Mouse (Mus musculus) kidney, embryonic 15.5 days (tissue): Measurements from ENCODE around the gene Col13a1. TPM values are rescaled to one million over a fixed set of nuclear protein-coding genes. Genes with fewer than 3 reads are reported as not detected.

Source experiments
- polyA plus RNA-seq: library from polyadenylated mRNA; unstranded; fragments of >200 nt; fragmentation: Nextera tagmentation; extraction: Ambion mirVana; gene quantifications from 2 replicates; pipeline ENCODE4 v1.2.1, GENCODE M21; 2015

Col13a1 gene
- polyA plus RNA-seq, 1 experiment from 2014 or later = 6.8 TPM

Other genes starting within 250 kb of the Col13a1 start
- gene H2afy2, start 195.0 kb downstream of the Col13a1 start, polyA plus RNA-seq = 155 and 156 TPM in 2 replicates
- not detected in 2 replicates for gene Neurog3, start 154.0 kb upstream of the Col13a1 start, polyA plus RNA-seq
- gene Fam241b, start 164.8 kb upstream of the Col13a1 start, polyA plus RNA-seq = 12.8 and 16.3 TPM in 2 replicates